Mouse (Mus musculus) large intestine, adult 2 months (tissue): ENCODE results near the gene Hnrnpc. TPM values are rescaled to one million over a fixed set of nuclear protein-coding genes. Genes with fewer than 3 reads are reported as not detected.
A peak's percentile ranks its signal among the peaks of the same experiment; 100 is the strongest.

Source experiments
- DNase-seq: peaks from one replicate; pipeline ENCODE4 v3.0.0-alpha.2; 2012; ENCODE audit warnings: low read depth, low spot score
- WGBS: fragments of 180-500 bp; shearing (Covaris S2); methylation state at CpG from one replicate; pipeline ENCODE4 v1.1.7; 2018; 5-methylcytosine and 5-hydroxymethylcytosine counted together
- polyA plus RNA-seq: library from polyadenylated mRNA; depleted of rRNA; stranded (reverse); fragments of >200 nt; gene quantifications from 2 replicates; pipeline ENCODE4 v1.2.3, GENCODE M21; 2012; rRNA removed

The Hnrnpc gene
- polyA plus RNA-seq, result 83.7 and 86.7 TPM in 2 replicates

DNA sequence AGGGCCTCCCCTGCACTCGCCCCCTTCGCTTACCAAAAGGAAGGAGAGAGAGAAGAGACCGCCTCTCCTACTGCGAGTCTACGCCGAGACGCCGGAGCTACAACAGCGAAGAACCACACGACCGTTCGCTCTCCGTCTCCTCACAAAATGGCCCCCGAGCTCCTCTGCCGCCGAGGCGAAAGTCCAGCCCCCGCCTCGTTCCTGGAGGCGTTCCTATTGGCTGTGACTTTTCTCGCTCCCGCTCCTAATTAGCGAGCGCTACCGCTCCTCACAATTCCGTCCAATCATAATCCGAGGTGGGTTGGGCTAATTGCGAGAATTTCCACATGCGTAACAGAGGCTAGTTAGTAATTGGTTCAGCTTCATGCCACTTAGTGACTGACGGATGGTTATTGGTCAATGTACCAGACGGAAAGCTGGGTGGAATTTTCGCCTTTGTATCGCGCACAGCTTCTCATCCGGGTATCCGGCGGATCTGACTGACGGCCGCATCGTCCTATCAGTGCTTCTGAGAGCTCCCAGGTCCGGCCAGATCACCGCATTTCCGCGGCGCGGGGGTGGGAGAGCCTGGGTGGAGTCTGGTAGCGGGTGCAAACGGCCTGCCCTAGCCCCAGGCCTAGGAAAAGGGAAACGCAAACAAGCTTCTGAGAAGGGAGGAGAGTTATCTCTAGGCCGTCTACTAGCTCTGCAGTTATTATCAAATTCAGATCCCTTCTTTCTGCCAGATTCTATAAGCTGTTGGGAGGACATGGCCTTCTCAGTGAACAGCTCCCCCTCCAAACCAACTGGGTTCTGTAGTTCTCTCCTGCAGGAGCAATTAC is at the start of gene Hnrnpc:
Gene Hnrnpc, minus strand, starts transcription at position 173 of the 821 bp plus-strand sequence.
- peak; percentile 100 for DNase-seq
- WGBS, result under 1% methylated on average over 50 of the region's 50 CpGs

DNA sequence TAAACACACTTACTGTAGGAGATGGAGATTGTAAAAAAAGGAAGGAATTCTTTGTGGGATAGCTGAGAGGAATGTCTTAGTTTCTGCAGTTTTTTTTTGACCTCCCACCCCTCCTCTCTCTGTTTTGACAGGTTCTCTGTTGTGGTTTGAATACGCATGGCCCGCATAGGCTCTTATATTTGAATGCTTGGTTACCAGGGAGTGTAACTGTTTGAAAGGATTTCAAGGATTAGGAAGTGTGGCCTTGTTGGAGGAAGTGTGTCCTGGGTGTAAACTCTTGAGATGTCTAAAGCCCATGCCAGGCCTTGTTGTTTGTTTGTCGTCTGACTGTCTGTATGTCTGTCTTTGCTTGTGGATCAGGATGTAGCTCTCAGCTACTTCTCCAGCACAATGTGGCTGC is 48.8 kb upstream of the Hnrnpc start:
- DNase-seq, result no peak
- 61% methylated on average over 3 of the region's 3 CpGs for WGBS

DNA sequence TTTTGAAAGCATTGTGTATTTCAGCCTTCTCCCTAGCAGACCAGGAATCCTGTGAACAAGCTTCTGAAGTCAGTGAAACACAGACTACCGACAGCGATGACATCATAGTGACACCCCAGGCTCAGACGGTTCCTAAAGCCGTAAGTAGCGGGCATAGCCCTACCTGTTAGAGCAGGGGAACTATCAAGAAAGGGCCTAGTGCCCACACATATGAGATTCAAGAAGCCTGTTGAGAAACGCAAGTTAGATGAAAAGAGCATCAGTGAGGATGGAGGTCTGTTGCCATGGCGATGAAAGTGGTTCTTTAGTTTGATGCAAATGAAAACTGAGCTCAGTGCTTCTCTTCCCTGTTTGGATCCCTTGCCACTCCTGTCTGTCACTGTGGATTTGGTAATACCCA is 48.4 kb upstream of the Hnrnpc start:
- DNase-seq, result no peak
- WGBS, result 46% methylated on average over 7 of the region's 7 CpGs

DNA sequence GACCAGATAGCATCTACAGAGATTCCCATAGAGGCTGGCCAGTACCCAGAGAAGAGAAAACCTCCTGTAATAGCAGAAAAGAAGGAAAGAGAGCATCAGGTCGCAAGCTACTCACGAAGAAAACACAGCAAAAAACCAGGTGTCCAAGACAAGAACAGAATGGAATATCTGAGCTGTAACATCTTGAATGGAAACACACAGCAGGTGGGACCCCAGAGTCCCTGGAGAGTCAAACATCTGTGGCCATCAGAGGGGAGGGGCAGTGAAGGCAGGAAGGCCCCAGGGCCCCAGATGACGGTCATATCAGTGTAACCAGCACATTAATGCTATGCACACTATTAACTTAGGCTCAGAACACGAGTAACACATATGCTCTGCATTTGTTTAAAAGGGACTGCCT is 46.1 kb upstream of the Hnrnpc start:
- DNase-seq, result no peak
- 66% methylated on average over 4 of the region's 4 CpGs for whole genome bisulfite sequencing

DNA sequence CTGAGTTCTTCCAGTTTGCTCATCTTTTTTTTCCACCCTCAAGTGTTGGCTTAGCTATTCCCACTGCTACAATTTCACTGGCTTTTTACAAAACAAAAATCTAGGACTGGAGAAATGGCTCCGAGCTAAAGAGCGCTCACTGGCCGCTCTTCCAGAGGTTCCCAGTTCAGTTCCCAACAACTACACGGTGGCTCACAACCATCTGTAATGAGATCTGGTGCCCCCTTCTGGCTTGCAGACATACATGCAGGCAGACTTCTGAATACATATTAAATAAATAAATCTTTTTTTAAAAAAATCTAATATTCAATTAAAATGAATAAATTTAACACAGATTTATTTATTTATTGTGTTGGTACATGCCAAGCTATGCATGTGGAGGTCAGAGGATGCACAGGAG is 42.7 kb upstream of the Hnrnpc start:
- WGBS, result 73% methylated on average over 4 of the region's 4 CpGs
- DNase-seq, result no peak

DNA sequence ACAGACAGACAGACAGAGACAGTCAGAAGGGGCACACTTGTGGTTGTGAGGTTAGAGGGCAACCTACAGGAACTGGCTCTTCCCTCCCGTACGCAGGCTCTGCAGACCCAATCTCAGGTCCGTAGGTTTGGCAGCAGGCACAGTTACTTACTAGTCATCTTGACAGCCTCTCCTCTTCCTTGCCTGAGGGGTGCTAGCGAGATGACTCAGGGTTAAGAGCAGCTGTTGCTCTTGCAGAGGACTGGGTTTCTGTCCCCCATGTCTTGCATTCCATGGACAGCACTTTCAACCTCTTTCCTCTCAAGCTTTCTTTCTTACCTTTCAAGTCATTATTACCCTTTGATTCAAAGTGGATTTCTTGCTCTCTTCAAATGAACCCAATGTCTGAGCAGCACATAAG is 40.3 kb upstream of the Hnrnpc start:
- WGBS, result 77% methylated on average over 4 of the region's 4 CpGs
- DNase-seq, result no peak

DNA sequence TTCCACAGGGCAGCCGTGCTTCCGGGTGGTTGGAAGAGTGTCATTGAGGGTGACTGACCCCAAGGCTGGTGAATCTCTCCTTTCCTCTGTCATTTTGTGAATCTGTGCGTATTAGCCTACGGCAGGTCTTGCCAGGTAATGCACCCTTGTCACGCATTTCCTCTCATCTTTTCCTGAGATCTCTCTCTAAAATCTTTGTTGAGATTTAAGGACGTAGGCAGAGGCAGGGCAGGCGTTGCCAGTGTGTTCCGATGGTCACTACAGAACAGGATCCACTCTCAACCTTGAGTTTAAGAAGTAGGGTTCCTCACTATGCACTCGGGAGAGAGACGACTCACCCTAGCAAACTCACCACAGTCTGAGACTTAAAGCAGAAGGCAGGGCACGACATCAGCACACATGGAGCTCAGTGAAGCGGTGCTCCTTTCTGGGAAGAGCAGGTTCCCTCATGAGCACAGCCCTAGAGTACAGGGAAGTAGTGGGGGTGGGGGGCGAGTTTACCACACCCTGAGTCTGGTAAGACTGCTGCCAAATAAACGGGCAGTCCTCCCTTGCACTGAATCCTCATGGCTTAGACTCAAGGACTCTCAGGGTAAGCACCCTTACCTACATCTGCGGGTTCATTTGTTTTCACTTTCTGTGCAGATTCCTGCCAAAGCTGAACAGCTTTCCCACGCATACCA is 37.8 kb upstream of the Hnrnpc start:
- WGBS, result 32% methylated on average over 16 of the region's 16 CpGs
- no peak for DNase-seq

DNA sequence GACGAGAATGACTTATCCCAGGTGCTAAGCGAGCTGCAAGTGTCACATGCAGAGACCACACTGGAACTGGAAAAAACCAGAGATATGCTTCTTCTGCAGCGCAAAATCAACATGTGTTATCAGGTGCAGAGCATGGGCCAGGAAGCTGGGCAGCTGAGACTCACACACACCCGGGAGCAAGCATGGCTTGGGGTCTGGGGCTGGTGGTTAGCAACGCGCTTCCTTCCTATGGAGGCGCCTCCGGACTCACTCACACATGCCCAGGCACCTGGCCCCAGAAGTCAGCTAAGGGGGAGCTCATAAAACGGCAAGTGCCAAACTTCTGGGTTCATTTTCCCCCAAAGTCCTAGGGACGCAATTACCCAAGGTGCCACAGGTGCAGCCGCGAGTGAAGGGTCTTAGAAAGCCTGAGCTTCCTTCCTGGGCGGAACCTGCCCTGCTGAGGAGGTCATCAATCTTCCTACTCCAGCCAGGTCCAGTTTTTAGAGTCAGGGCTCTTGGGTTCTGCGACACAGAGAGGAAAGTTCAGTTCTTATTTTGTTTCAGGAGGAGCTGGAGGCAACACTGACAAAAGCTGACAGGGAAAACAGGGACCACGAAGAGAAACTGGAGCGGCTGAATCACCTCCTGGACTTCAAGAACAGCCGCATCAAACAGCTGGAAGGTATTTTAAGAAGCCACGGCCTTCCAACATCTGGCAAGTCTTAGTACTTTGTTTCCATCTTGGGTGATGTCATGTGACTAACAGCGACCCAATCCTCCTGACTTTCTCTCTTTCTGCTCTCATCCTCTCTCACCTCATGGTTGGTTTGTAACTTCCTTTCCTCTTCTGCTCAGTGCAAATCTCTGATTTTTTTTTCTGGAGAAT is 37.0 kb upstream of the Hnrnpc start:
- no peak for DNase-seq
- 46% methylated on average over 19 of the region's 19 CpGs for WGBS

DNA sequence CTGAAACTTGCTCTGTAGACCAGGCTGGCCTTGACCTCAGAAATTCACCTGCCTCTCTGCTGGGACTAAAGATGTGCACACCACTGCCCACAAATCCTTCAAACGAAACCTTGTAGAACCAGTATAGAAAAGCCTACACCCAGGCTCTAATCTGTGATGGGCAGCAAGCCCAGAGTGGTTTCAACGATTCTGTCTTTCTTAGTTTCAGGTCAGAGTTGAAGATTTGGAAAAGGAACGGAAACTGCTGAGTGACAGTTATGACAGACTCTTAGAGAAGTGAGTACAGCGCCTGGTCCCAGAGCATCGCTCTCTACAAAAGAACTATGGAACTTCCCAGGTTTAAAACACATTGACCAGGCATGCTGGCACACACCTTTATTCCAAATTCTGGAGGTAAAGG is 29.8 kb upstream of the Hnrnpc start:
- DNase-seq, result no peak
- WGBS, result 49% methylated on average over 5 of the region's 5 CpGs

DNA sequence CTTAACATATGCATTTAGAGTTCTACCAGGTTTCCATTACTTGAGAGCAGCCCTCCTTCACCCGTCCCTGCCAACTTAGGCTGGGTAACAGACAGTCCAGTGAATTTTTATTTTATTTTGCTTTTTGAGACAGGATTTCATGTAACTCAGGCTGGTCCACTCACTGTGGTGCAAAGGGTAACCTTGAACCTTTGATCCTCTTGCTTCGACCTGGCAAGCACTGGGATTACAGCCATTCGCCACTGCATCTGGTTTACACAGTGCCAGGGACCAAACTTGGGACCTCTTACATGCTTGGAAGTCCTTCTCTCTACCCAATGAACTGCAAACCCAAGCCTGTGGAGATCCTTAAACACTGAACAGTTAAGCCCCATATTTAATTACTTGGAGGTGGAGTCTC is 20.8 kb upstream of the Hnrnpc start:
- DNase-seq, result no peak
- 94% methylated on average over 3 of the region's 3 CpGs for WGBS

DNA sequence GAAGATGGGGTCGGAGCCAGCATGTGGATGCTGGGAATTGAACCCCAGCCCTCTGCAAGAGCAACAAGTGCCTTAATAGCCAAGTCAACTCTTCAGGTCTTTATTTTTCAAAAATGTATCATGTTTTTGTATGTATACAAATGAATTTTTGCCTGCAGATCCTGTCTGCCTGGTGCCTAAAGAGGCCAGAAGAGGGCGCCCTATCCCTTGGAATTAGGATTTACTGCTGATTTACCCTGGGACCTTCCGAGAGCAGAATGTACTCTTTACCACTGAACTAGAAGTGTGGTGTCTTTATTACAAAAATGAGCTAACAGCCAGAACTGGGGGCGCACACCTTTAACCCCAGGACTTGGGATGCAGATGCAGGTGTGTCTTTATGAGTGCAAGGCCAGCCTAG is 20.1 kb upstream of the Hnrnpc start:
- DNase-seq, result no peak
- 22% methylated on average over 4 of the region's 4 CpGs for WGBS

DNA sequence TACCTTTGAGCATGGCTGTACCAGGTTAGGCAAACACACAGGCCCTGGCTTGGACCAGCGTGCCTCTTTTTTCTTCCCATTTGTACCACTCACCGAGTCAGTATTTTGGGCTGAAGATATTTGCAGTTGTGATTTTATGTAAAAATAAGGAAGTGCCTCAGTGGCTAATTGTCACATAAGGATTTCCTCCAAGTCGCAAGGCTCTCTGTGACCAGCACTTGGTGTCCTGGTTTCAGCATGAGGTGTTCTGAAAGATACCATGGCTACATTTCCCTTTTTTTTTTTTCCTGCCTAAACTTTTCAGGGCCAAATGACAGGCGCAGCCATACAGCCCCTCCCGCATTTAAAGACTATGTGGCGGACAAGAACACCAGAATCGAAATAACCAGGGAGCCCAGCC is 16.3 kb upstream of the Hnrnpc start:
- no peak for DNase-seq
- 34% methylated on average over 7 of the region's 7 CpGs for WGBS

DNA sequence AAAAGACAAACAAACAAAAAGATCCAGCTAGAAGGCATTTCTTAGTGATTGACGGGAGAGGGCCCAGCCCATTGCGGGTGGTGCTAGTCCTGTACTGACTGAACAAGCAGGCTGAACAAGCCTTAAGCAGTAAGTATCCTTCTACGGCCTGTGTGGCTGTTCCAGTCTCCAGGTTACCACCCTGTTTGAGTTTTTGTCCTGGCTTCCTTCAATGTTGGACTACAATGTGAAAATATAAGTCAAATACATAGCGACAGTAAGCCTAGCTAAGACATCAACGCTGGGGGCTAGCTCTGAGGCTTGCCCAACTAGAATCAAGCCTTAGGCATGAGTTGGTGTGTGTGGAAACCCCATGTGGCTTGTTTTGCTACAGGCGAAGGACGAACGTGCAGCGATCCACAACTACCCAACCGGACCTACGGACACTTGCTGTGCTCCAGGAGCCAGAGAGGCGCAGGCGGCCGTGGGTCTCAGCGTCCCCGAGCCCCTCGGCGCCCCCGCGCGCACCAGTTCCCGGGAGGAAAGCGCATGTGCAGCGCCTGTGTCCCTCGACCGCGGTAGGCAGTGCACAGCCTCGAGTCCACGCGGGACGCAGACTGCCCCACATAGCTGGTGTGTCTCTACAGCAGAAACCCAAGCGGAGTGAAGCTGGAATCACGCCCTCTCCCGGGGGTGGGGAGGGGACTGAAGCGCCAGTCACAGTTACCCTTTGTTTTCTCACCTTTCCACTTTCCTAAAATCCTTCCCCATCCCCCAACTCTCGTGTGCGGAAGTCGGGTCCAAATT is 15.2 kb upstream of the Hnrnpc start:
- no peak for DNase-seq
- WGBS, result 1% methylated on average over 38 of the region's 38 CpGs

DNA sequence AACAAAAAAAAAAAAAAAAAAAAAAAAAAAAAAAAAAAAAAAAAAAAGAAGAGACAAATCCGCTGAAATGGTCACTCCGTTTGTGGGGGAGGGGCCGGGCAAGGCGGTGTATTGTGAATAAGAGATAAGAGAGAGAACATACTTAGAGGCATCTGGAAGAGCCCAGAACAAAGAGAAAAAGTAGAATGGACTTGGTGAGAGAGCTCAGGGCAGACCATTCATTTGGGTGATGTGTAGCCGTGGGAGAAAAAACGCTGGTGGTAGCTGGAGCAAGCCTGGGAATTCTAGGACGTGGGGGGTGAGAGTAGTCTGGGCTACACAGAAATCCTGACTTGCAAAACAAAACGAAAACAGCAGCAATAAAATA is 14.6 kb upstream of the Hnrnpc start:
- WGBS, result 26% methylated on average over 8 of the region's 8 CpGs
- DNase-seq, result no peak

DNA sequence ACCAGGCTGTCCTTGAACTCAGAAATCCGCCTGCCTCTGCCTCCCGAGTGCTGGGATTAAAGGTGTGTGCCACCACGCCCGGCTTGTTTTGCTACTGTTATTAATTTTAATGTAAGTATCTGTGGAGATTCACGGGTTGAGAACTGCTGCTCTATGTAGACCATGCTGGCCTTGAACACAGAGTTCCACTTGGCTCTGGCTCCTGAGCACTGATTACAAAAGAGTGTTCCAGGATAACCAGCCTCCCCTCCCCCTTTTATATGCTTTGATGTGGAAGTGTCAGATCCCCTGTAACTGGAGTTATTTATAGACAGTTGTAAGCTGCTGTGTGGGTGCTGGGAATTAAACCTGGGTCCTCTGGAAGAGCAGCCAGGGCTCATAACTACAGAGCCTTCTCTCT is 13.4 kb upstream of the Hnrnpc start:
- no peak for DNase-seq
- WGBS, result 92% methylated on average over 5 of the region's 5 CpGs

DNA sequence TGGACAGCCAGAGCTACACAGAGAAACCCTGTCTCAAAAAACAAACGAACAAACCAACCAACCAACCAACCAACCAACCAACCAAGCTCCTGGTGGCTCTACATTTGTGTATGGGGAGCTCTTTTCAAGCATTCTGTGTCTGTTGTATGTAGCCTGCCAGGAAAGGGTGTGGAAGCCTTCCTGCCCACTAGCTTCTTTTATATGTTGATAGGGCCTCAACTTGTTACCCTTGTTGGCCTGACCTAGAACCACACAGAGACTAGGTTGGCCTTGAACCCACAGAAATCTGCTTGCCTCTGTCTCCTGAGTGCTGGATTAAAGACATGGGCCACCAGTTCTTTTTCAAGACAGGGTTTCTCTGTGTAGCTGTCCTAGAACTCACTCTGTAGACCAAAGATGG is 10.3 kb upstream of the Hnrnpc start:
- WGBS, result 77% methylated on average over 1 of the region's 1 CpGs
- DNase-seq, result no peak

DNA sequence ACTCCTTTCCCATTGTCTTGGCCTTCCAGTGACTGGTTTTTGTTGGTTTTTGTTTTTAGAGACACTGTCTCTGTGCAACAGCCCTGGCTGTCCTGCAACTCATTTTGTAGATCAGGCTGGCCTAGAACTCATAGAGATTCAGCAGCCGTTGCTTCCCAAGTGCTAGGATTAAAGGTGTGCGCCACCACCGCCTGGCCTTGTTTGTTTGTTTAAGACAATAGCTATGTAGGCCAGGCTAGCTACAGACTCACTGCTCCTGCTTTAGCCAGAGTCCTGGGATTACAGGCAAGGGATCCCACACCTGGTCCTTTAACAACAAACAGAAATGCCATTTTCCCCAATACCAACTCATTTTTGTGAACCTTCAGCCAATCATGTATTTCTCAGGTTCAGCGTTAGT is 6.5 kb upstream of the Hnrnpc start, which contains the start of gene Rpgrip1:
Gene Rpgrip1, plus strand, starts transcription at position 359 of the 400 bp plus-strand sequence.
- 92% methylated on average over 4 of the region's 4 CpGs for WGBS

DNA sequence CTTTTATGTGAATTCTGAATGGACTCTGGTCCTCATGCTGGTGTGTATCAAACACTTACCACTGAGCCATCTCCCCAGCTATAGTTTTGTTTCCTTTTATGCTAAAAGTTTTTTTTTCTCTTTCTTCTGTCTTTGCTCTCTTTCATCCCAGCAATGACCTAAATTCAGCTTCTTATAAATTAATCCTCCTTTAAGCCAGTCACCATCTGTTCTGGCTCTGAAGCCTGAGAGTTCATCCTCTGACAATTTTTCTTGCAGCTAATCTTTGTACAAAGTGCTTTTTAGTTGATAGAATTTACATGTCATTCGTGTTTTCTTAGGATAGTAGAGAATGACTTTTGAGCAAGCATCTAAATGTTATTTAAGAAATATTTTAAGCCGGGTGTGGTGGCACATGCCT is 4.2 kb upstream of the Hnrnpc start:
- WGBS, result 71% methylated on average over 2 of the region's 2 CpGs
- DNase-seq, result no peak

More for the DNA sequence above, 6.5 kb upstream of the Hnrnpc start, which contains the start of gene Rpgrip1:
- no peak for DNase-seq

DNA sequence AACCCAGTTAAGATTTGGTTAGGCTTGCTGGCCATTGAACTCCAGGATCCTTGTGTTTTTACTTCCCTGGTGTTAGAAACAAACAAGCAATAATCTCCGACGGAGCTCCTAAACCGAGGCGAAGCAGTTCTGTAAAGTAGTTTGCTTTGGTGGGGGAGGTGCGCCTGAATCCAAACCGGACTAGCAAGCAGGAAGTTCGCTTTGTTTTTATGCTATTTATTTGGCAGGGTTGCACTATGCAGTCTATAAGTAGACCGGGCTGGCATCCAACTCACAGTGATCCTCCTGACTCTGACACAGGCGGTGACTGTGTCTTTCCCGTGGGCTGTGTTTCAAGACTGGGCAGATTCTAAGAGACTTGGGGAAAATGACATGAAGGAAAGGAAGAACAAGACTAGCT is 2.9 kb upstream of the Hnrnpc start:
- 3% methylated on average over 10 of the region's 10 CpGs for WGBS
- DNase-seq, result peak; percentile 83

DNA sequence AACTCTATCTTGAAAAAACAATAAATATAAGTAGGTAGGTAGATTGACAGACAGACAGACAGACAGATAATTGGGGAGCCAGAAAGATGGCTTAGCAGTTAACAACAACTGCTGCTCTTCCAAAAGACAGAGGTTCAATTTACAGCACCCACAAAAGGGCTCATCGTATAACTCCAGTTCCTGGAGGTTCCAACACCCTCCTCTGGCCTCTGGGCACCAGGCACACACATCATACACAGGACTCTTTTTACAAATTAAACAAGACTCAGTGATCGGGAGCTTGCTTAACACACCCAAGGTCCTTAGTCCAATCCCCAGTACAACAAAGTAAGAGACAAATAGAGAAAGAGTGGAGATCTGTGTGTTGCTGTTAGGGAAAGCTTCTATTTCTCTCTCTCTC is 1.5 kb upstream of the Hnrnpc start:
- WGBS, result 28% methylated on average over 2 of the region's 2 CpGs

More for the DNA sequence above, 1.5 kb upstream of the Hnrnpc start:
- DNase-seq, result no peak
